Mouse (Mus musculus) limb, embryonic 11.5 days (tissue): ENCODE measurements at regions not wholly inside any gene's neighbourhood (a gene's known extent, or its start where the extent isn't known, plus 50 kb on each side); places are given as distances from the start of the nearest gene placed in this dataset.

Experiments used
- ATAC-seq: fragments of 200-750 bp; cut with Nextera tagmentation; 2 replicates; pipeline ENCODE4 v1.8.0; 2017; ENCODE audit warnings: low read depth; ENCODE audit not compliant: insufficient number of reproducible peaks, low FRiP score, low TSS enrichment
- DNase-seq: peaks from one replicate; pipeline ENCODE4 v3.0.0-alpha.2; 2015; ENCODE audit warnings: low spot score
- H3K27ac ChIP-seq: fragments of 300-500 bp; sonication (generic); replicated peaks from 2 replicates; pipeline ENCODE4 v1.5.1; 2014; ENCODE audit warnings: low read depth, mild to moderate bottlenecking, low read length
- H3K27me3 ChIP-seq: fragments of 300-500 bp; sonication (generic); 2 replicates; pipeline ENCODE4 v1.6.1; 2014; ENCODE audit warnings: mild to moderate bottlenecking, low read length, mixed read lengths; ENCODE audit not compliant: control insufficient read depth, insufficient read depth
- H3K36me3 ChIP-seq: fragments of 300-500 bp; sonication (generic); 2 replicates; pipeline ENCODE4 v1.6.1; 2014; ENCODE audit warnings: mild to moderate bottlenecking, low read length, moderate library complexity, mixed read lengths; ENCODE audit not compliant: control insufficient read depth, insufficient read depth
- H3K4me1 ChIP-seq: fragments of 300-500 bp; sonication (generic); 2 replicates; pipeline ENCODE4 v1.6.1; 2014; ENCODE audit warnings: low read length, mixed read lengths; ENCODE audit not compliant: control insufficient read depth, insufficient read depth
- H3K4me2 ChIP-seq: fragments of 300-500 bp; sonication (generic); 2 replicates; pipeline ENCODE4 v1.6.1; 2014; ENCODE audit warnings: low read depth, mild to moderate bottlenecking, moderate library complexity; ENCODE audit not compliant: severe bottlenecking
- H3K4me3 ChIP-seq: fragments of 300-500 bp; sonication (generic); 2 replicates; pipeline ENCODE4 v1.5.1; 2014; ENCODE audit warnings: low read depth, low read length
- H3K9ac ChIP-seq: fragments of 300-500 bp; sonication (generic); 2 replicates; pipeline ENCODE4 v1.6.1; 2014; ENCODE audit warnings: mild to moderate bottlenecking, low read length
- H3K9me3 ChIP-seq: fragments of 300-500 bp; sonication (generic); 2 replicates; pipeline ENCODE4 v1.6.1; 2016; ENCODE audit warnings: low read length; ENCODE audit not compliant: control insufficient read depth
- WGBS: fragments of 180-500 bp; shearing (Covaris S2); extraction: QIAGEN DNeasy Blood & Tissue Kit; methylation state at CpG from one replicate; pipeline ENCODE4 v1.1.7; 2014; 5-methylcytosine and 5-hydroxymethylcytosine counted together

- ATAC-seq = no peak
- peak; percentile 51 for DNase-seq
- H3K36me3 ChIP-seq = no peaks in the 10 kb centered on the region
Observed at GRCm38 (mm10) chr13:107767262-107767624, 277.0 kb upstream of the Smim15 start.

GRCm38 (mm10) chr13:107766397-107767261 is 277.6 kb upstream of the Smim15 start:
- ATAC-seq = no peak
- no peak overlapping the region for H3K4me2 ChIP-seq
- 40% methylated on average over 13 of the region's 13 CpGs for WGBS

More at GRCm38 (mm10) chr13:107767262-107767624, 277.0 kb upstream of the Smim15 start:
- Histone ChIP-seq H3K9me3 (no peaks in the 10 kb centered on the region), H3K4me2 (no peak overlapping the region), H3K27me3 (no peaks in the 10 kb centered on the region), H3K9ac (no peak overlapping the region), H3K27ac (no peak overlapping the region), H3K4me1 (peaks cover 19% of the 10 kb centered on the region), H3K4me3 (no peak overlapping the region)
- WGBS = 17% methylated on average over 2 of the region's 2 CpGs

GRCm38 (mm10) chr13:107763911-107764310 is 280.3 kb upstream of the Smim15 start:
- WGBS = 93% methylated on average over 5 of the region's 5 CpGs
- Histone ChIP-seq H3K27me3 (no peaks in the 10 kb centered on the region), H3K4me1 (peaks cover 19% of the 10 kb centered on the region)

More at GRCm38 (mm10) chr13:107766397-107767261, 277.6 kb upstream of the Smim15 start:
- DNase-seq = no peak
- H3K4me1 ChIP-seq = peaks cover 19% of the 10 kb centered on the region
- H3K27ac ChIP-seq = no peak overlapping the region
- H3K36me3 ChIP-seq = no peaks in the 10 kb centered on the region
- H3K27me3 ChIP-seq = no peaks in the 10 kb centered on the region
- no peak overlapping the region for H3K9ac ChIP-seq
- H3K4me3 ChIP-seq = no peak overlapping the region
- H3K9me3 ChIP-seq = no peaks in the 10 kb centered on the region

GRCm38 (mm10) chr13:107760511-107760910 is 283.7 kb upstream of the Smim15 start:
- Histone ChIP-seq H3K4me1 (no peaks in the 10 kb centered on the region), H3K9me3 (no peaks in the 10 kb centered on the region), H3K27me3 (no peaks in the 10 kb centered on the region), H3K27ac (no peak overlapping the region), H3K9ac (no peak overlapping the region), H3K36me3 (no peaks in the 10 kb centered on the region), H3K4me3 (no peak overlapping the region), H3K4me2 (no peak overlapping the region)
- ATAC-seq (no peak), DNase-seq (no peak)
- 94% methylated on average over 8 of the region's 8 CpGs for WGBS

More at GRCm38 (mm10) chr13:107763911-107764310, 280.3 kb upstream of the Smim15 start:
- Histone ChIP-seq H3K27ac (no peak overlapping the region), H3K9me3 (no peaks in the 10 kb centered on the region), H3K9ac (no peak overlapping the region), H3K36me3 (no peaks in the 10 kb centered on the region), H3K4me2 (no peak overlapping the region), H3K4me3 (no peak overlapping the region)
- no peak for ATAC-seq
- DNase-seq = no peak

- ATAC-seq (no peak), DNase-seq (no peak)
- Histone ChIP-seq H3K4me3 (no peak overlapping the region), H3K4me1 (no peaks in the 10 kb centered on the region), H3K36me3 (no peaks in the 10 kb centered on the region), H3K27me3 (no peaks in the 10 kb centered on the region), H3K4me2 (no peak overlapping the region), H3K27ac (no peak overlapping the region), H3K9me3 (no peaks in the 10 kb centered on the region), H3K9ac (no peak overlapping the region)
- 88% methylated on average over 13 of the region's 13 CpGs for WGBS
Observed at GRCm38 (mm10) chr13:107758327-107759095, 285.7 kb upstream of the Smim15 start.

- no peaks in the 10 kb centered on the region for H3K9me3 ChIP-seq
- no peaks in the 10 kb centered on the region for H3K4me1 ChIP-seq
- H3K36me3 ChIP-seq = no peaks in the 10 kb centered on the region
- no peak for DNase-seq
- H3K4me2 ChIP-seq = no peak overlapping the region
- ATAC-seq = no peak
- WGBS = 78% methylated on average over 3 of the region's 3 CpGs
- H3K9ac ChIP-seq = no peak overlapping the region
- H3K4me3 ChIP-seq = no peak overlapping the region
- no peaks in the 10 kb centered on the region for H3K27me3 ChIP-seq
- no peak overlapping the region for H3K27ac ChIP-seq
Observed at GRCm38 (mm10) chr13:107752745-107753144, 291.5 kb upstream of the Smim15 start.

- WGBS = 94% methylated on average over 21 of the region's 21 CpGs
- DNase-seq = no peak
- Histone ChIP-seq H3K4me2 (no peak overlapping the region), H3K36me3 (no peaks in the 10 kb centered on the region; the same call in 1 of the 2 replicates), H3K27me3 (no peaks in the 10 kb centered on the region), H3K27ac (no peak overlapping the region), H3K9me3 (no peaks in the 10 kb centered on the region), H3K9ac (no peak overlapping the region), H3K4me3 (no peak overlapping the region), H3K4me1 (no peaks in the 10 kb centered on the region)
- ATAC-seq = no peak
Observed at GRCm38 (mm10) chr13:107743464-107744218, 300.6 kb upstream of the Smim15 start.

- no peak for ATAC-seq
- Histone ChIP-seq H3K4me3 (no peak overlapping the region), H3K27ac (no peak overlapping the region), H3K27me3 (no peaks in the 10 kb centered on the region), H3K36me3 (no peaks in the 10 kb centered on the region), H3K9me3 (no peaks in the 10 kb centered on the region), H3K4me1 (no peaks in the 10 kb centered on the region), H3K9ac (no peak overlapping the region), H3K4me2 (no peak overlapping the region)
- WGBS = 85% methylated on average over 8 of the region's 8 CpGs
- DNase-seq = no peak
Observed at GRCm38 (mm10) chr13:107736581-107736980, 307.7 kb upstream of the Smim15 start.
